Mouse (Mus musculus) hindbrain, embryonic 16.5 days (tissue): Measurements from ENCODE around the gene Zfp827. TPM values are rescaled to one million over a fixed set of nuclear protein-coding genes. Genes with fewer than 3 reads are reported as not detected.

Source experiments
- ATAC-seq: fragments of 200-750 bp; cut with Nextera tagmentation; 2 replicates; pipeline ENCODE4 v1.8.0; 2017; ENCODE audit warnings: moderate TSS enrichment, moderate library complexity
- H3K27ac ChIP-seq: fragments of 300-500 bp; sonication (generic); 2 replicates; pipeline ENCODE4 v1.5.1; 2014; ENCODE audit warnings: low read depth, mild to moderate bottlenecking, control low read depth, low read length, moderate library complexity
- H3K27me3 ChIP-seq: fragments of 300-500 bp; sonication (generic); replicated peaks from 2 replicates; pipeline ENCODE4 v1.6.1; 2014; ENCODE audit warnings: low read length; ENCODE audit not compliant: control insufficient read depth, insufficient read depth
- H3K36me3 ChIP-seq: fragments of 300-500 bp; sonication (generic); 2 replicates; pipeline ENCODE4 v1.6.1; 2014; ENCODE audit warnings: mild to moderate bottlenecking, low read length, moderate library complexity, mixed read lengths; ENCODE audit not compliant: control insufficient read depth, insufficient read depth
- H3K4me1 ChIP-seq: fragments of 300-500 bp; sonication (generic); 2 replicates; pipeline ENCODE4 v1.6.1; 2014; ENCODE audit warnings: low read depth, low read length; ENCODE audit not compliant: control insufficient read depth, insufficient read depth
- H3K4me2 ChIP-seq: fragments of 300-500 bp; sonication (generic); 2 replicates; pipeline ENCODE4 v1.6.1; 2014; ENCODE audit warnings: mild to moderate bottlenecking, low read length, control low read depth, moderate library complexity
- H3K4me3 ChIP-seq: fragments of 300-500 bp; sonication (generic); 2 replicates; pipeline ENCODE4 v1.5.1; 2014; ENCODE audit warnings: mild to moderate bottlenecking, low read length, control low read depth, moderate library complexity
- H3K9ac ChIP-seq: fragments of 300-500 bp; sonication (generic); 2 replicates; pipeline ENCODE4 v1.6.1; 2014; ENCODE audit warnings: low read depth, mild to moderate bottlenecking, control low read depth, low read length, moderate library complexity
- H3K9me3 ChIP-seq: fragments of 300-500 bp; sonication (generic); 2 replicates; pipeline ENCODE4 v1.6.1; 2014; ENCODE audit warnings: mild to moderate bottlenecking, low read length, moderate library complexity; ENCODE audit not compliant: control insufficient read depth
- WGBS: fragments of 180-500 bp; shearing (Covaris S2); extraction: QIAGEN DNeasy Blood & Tissue Kit; methylation state at CpG from one replicate; pipeline ENCODE4 v1.1.7; 2014; 5-methylcytosine and 5-hydroxymethylcytosine counted together
- polyA plus RNA-seq: library from polyadenylated mRNA; unstranded; fragments of >200 nt; fragmentation: Nextera tagmentation; extraction: Ambion mirVana; gene quantifications from 2 replicates; pipeline ENCODE4 v1.2.1, GENCODE M21; 2015

Gene Zfp827
- polyA plus RNA-seq, 1 experiment from 2014 or later = 9.2 TPM

DNA sequence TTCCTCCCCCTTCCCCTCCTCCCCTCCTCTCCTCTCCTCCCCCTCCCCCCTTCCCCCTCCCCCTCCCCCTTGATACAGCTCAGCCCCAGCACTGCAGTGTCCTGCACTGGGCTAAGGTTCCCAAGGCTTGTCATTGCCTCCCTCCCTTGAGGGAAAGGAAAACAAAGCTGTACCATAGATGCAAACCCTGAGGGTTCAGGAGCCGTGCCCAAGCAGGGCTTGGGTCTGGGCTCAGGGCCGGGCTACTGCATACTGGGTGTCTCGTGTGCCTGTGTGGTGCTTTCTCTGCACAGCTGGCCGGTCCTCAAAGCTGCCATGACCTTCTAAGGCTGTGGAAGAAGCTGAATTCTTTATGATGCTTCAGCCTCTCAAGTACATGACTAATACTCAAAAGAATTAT, 145.4 kb downstream of the Zfp827 start:
- Histone ChIP-seq H3K27ac (no peak overlapping the region), H3K36me3 (peaks cover 3% of the 10 kb centered on the region; the same call in 1 of the 2 replicates), H3K9ac (no peak overlapping the region), H3K27me3 (no peaks in the 10 kb centered on the region), H3K9me3 (no peaks in the 10 kb centered on the region), H3K4me1 (no peaks in the 10 kb centered on the region), H3K4me2 (no peak overlapping the region), H3K4me3 (no peak overlapping the region)
- peak; percentile 51; the same call in 1 of the 2 replicates for ATAC-seq
- WGBS = 50% methylated on average over 4 of the region's 4 CpGs

DNA sequence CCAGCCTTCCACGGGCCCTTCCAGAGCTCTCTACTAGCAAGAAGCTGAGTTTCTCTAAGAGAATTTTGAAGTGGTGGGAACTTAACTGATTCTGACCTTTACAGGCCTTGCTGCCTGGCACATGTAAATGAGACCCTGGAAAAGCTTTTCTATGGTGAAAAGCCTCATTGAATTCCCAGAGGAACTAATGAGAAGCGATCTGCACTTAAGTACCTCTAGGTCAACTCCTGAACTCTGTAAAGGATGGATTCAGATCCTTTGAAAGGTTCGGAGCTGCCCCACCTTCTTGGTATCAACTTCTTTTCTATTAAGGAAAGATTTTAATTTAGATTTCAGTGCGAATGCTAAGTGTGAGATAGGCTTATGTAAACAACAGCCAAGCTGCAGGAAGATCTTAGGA, 147.8 kb downstream of the Zfp827 start:
- H3K9me3 ChIP-seq = no peaks in the 10 kb centered on the region
- no peaks in the 10 kb centered on the region for H3K27me3 ChIP-seq
- peaks cover 13% of the 10 kb centered on the region for H3K36me3 ChIP-seq
- H3K4me3 ChIP-seq = no peak overlapping the region
- 62% methylated on average over 4 of the region's 4 CpGs for WGBS
- H3K27ac ChIP-seq = no peak overlapping the region
- no peak for ATAC-seq
- no peak overlapping the region for H3K9ac ChIP-seq
- no peak overlapping the region for H3K4me2 ChIP-seq
- no peaks in the 10 kb centered on the region for H3K4me1 ChIP-seq

DNA sequence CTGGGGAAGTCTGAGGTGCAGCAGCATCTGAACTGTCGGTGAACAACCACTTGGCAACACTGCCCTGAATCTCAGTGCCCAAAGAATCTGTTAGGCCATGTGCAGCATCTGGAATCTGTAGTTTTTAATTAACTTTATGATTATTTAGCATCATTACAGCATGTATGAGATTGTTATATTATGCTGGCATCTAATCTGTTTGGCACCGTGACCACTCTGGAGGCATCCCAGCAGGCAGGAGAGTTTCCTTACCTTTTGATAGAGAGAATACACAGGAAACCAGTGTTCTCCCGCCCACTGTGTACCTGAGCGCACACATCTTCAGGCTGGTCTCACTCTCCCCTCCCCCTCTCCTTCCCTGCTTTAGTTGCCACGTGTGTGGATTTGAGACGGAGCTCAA, 151.4 kb downstream of the Zfp827 start:
- Histone ChIP-seq H3K4me2 (no peak overlapping the region), H3K9me3 (no peaks in the 10 kb centered on the region), H3K36me3 (peaks cover 20% of the 10 kb centered on the region), H3K27me3 (no peaks in the 10 kb centered on the region), H3K4me1 (no peaks in the 10 kb centered on the region), H3K27ac (no peak overlapping the region), H3K9ac (no peak overlapping the region), H3K4me3 (no peak overlapping the region)
- 0 out of 2 replicates have a peak, but pooled peaks have one; percentile 9 for ATAC-seq
- 86% methylated on average over 6 of the region's 6 CpGs for WGBS

DNA sequence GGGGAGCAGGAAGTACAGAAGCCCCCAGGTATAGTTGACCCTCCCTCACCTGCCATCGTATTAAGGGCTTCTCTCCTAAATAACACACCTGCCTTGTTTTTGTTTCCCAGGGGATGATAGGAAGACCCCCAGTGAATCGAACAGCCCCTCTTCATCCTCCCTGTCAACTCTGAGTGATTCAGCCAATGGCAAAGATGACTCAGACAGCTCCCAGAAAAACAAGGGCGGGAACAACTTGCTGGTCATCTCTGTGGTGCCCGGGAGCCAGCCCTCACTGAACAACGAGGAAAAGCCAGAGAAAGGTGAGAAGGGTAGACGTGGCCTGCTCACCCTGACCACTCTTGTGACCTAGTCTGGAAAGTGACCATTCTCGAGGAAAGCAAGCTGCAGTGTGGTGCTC, 157.3 kb downstream of the Zfp827 start:
- WGBS = 88% methylated on average over 7 of the region's 7 CpGs
- Histone ChIP-seq H3K4me1 (no peaks in the 10 kb centered on the region), H3K27me3 (no peaks in the 10 kb centered on the region), H3K9me3 (no peaks in the 10 kb centered on the region), H3K4me3 (no peak overlapping the region), H3K9ac (no peak overlapping the region), H3K36me3 (peaks cover 37% of the 10 kb centered on the region), H3K27ac (no peak overlapping the region), H3K4me2 (no peak overlapping the region)
- ATAC-seq = no peak

DNA sequence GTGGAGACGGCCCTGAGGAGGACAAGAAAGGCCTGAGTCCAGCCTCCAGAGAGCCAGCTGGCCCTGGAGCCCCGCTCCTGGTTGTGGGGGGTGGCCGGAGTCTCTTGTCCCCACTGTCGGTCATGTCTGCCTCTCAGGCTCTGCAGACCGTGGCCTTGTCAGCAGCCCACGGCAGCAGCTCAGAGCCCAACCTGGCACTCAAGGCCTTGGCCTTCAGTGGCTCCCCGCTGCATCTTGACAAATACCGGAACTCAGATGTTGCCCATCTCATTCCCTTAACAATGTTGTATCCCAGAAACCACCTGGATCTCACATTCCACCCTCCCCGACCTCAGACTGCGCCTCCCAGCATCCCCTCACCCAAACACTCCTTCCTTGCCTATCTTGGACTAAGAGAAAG, 161.8 kb downstream of the Zfp827 start:
- H3K27me3 ChIP-seq = no peaks in the 10 kb centered on the region
- no peaks in the 10 kb centered on the region for H3K9me3 ChIP-seq
- no peaks in the 10 kb centered on the region for H3K4me1 ChIP-seq
- H3K4me3 ChIP-seq = no peak overlapping the region
- WGBS = 92% methylated on average over 10 of the region's 10 CpGs
- H3K27ac ChIP-seq = no peak overlapping the region
- H3K4me2 ChIP-seq = no peak overlapping the region
- no peak overlapping the region for H3K9ac ChIP-seq
- H3K36me3 ChIP-seq = peaks cover 32% of the 10 kb centered on the region
- ATAC-seq = no peak

DNA sequence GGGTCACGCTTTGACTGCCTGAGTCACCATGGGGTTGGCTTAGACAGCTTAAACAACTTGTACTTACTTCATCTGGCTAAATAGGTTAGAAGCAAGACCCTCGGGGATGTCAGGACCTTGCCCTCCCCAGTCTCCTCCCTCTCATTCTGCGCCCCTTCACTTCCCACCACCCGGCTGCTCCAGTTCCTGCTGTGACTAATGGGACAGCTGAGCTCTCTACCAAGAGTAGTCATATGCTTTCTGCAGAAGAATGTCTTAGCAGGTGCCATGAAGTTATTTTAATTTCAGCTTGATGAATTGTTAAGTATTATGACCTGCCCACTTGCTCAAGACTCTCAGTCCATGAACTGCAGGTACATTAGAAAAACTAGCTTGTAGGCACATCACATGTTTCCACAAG, 168.2 kb downstream of the Zfp827 start:
- Histone ChIP-seq H3K9ac (no peak overlapping the region), H3K27ac (no peak overlapping the region), H3K36me3 (0 out of 2 replicates have a peak, but pooled peaks cover 3% of the 10 kb centered on the region), H3K27me3 (no peaks in the 10 kb centered on the region), H3K4me1 (peaks cover 2% of the 10 kb centered on the region; the same call in 1 of the 2 replicates), H3K9me3 (no peaks in the 10 kb centered on the region), H3K4me2 (no peak overlapping the region), H3K4me3 (no peak overlapping the region)
- WGBS = 83% methylated on average over 4 of the region's 4 CpGs
- ATAC-seq = no peak

DNA sequence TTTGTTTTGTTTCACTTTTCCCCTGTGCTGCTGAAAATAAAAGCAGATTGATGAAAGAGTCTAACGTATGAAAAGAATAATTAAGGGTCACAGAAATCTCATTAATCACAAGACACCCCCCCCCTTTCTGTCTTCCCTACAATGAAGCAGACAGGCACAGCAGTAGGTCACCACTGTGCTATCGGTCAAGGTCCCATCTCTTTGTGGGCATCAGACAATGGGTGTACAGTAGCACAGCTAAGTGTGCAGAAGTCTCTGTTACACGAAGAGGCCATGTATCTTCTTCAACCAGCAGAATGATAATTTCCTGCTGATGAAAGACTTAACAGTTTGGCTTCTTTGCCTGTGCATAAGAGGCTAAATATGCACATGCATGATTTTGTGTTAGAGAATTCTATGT, 170.4 kb downstream of the Zfp827 start:
- Histone ChIP-seq H3K27me3 (no peaks in the 10 kb centered on the region), H3K9me3 (no peaks in the 10 kb centered on the region), H3K4me1 (peaks cover 3% of the 10 kb centered on the region; the same call in 1 of the 2 replicates), H3K9ac (no peak overlapping the region), H3K27ac (no peak overlapping the region), H3K4me2 (no peak overlapping the region), H3K36me3 (no peaks in the 10 kb centered on the region), H3K4me3 (no peak overlapping the region)
- 21% methylated on average over 3 of the region's 3 CpGs for WGBS
- ATAC-seq = no peak

DNA sequence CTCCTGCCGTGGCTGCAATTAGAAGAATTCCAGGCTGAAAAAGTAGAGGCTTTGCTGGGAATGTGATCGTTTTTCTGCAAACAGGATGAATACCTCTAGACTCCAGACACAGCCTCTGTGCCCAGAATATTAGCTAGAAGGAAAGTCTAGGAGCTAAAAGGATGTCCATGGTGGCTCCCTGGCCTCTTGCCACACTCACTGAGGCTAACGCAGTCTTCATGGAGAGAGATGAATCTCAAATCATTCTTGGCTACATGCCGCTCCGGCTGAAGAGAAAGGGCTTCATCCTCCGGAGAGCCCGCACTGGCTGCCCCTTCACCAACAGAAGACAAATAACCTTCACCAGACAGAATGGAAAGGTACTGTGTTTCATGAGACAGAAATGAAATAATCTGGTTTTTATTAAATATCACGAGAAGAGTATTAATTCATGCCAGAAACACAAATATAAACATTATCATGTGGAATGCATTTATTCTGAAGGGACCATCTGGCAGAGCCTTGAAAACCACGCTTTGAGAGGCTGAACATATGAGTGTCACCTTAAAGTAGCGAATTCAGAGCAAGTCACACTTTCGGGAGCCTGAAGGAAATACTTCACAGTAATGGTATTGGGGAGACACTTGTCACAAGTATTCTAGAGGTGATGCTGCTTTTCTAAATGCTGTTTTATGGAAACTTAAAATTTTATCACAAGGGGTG, 173.4 kb downstream of the Zfp827 start:
- WGBS = 51% methylated on average over 11 of the region's 11 CpGs
- Histone ChIP-seq H3K9ac (no peak overlapping the region), H3K4me1 (peaks cover 3% of the 10 kb centered on the region; the same call in 1 of the 2 replicates), H3K27ac (no peak overlapping the region), H3K27me3 (no peaks in the 10 kb centered on the region), H3K9me3 (no peaks in the 10 kb centered on the region), H3K4me2 (no peak overlapping the region), H3K4me3 (no peak overlapping the region), H3K36me3 (no peaks in the 10 kb centered on the region)
- ATAC-seq = no peak

DNA sequence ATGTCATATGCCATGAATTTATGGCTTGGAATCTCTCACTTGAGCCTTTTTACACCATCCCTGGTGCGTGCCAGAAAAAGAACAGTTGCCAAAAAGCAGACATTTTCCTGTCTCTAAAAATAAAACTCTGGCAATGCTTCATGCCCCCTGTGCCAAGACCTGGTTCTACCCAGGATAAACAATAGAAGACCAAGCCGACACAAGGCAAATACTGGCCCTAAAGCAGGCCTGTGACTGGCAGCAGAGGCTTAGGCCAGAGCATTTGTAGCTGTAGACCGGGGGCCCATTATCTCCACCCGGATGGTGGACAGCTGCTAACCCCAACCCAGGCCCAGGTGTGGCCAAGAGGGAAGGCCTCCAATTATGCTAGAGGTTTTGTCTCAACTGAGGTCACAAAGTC, 178.7 kb downstream of the Zfp827 start:
- 55% methylated on average over 4 of the region's 4 CpGs for WGBS
- Histone ChIP-seq H3K36me3 (no peaks in the 10 kb centered on the region), H3K4me3 (no peak overlapping the region), H3K27ac (peak overlapping the region; percentile 18; the same call in 1 of the 2 replicates), H3K27me3 (no peaks in the 10 kb centered on the region), H3K9me3 (no peaks in the 10 kb centered on the region), H3K9ac (no peak overlapping the region), H3K4me2 (no peak overlapping the region), H3K4me1 (peaks cover 15% of the 10 kb centered on the region)
- no peak for ATAC-seq
